8 mouse cellular contexts compared by ENCODE assay signal in genomic region chr10:99460847-99461445, GRCm38 (mm10).
A peak's percentile ranks its signal among the peaks of the same experiment; 100 is the strongest.
DNase-seq lines count a peak whose midpoint lies in the region; ATAC-seq and TF ChIP-seq lines count a peak whose summit lies in the region.

No protein-coding gene starts in this region.

- peak overlapping the region; percentile 62 for H3K4me2 ChIP-seq in liver, embryonic 13.5 days

- no peak overlapping the region for H3K9ac ChIP-seq in ES-Bruce4 (ENCODE audit: low read depth, poor library complexity, severe bottlenecking)
- peak overlapping the region; percentile 29 for H3K9ac ChIP-seq in liver, embryonic 13.5 days

- H3K4me3 ChIP-seq in ES-Bruce4 (ENCODE audit: low read depth, low read length), result peak overlapping the region; percentile 20
- peak overlapping the region; percentile 39 for H3K4me3 ChIP-seq in liver, embryonic 13.5 days (replicated peaks)

- H3K36me3 ChIP-seq in ES-Bruce4 (ENCODE audit: control insufficient read depth, insufficient read depth, low read length, poor library complexity, severe bottlenecking), result no peaks in the 10 kb centered on the region
- no peaks in the 10 kb centered on the region for H3K36me3 ChIP-seq in liver, embryonic 13.5 days

- intact Hi-C loops in gastrocnemius, postnatal 14 days (cut with DNase I; ENCODE audit: low total_unique reads), result no loop called here

- peak; percentile 41 for DNase-seq in brain, adult 2 months (ENCODE audit: low read depth, low spot score)
- peak; percentile 47 for DNase-seq in gastrocnemius, postnatal 14 days
- peak; percentile 49 for DNase-seq in hindlimb bud, embryonic 11.5 days (ENCODE audit: extremely low spot score, low read depth, low spot score)
- peak; percentile 5 for DNase-seq in liver, embryonic 13.5 days
- DNase-seq in thymus, postnatal 25 days, result peak; percentile 46
- DNase-seq in testis, postnatal 14 days (ENCODE audit: low spot score), result no peak

- H3K27ac ChIP-seq in ES-Bruce4 (ENCODE audit: insufficient read depth, low read length), result peak overlapping the region; percentile 90
- peak overlapping the region; percentile 34 for H3K27ac ChIP-seq in liver, embryonic 13.5 days

- H3K4me1 ChIP-seq in ES-Bruce4 (ENCODE audit: control insufficient read depth, insufficient read depth, low read length), result peaks cover 7% of the 10 kb centered on the region
- peaks cover 8% of the 10 kb centered on the region for H3K4me1 ChIP-seq in liver, embryonic 13.5 days (replicated peaks)

- WGBS in liver, embryonic 13.5 days (ENCODE audit: insufficient replicate concordance), result under 1% methylated on average over 17 of the region's 17 CpGs

- peak; percentile 57 for TF ChIP-seq EP300 in ES-Bruce4 (IDR thresholded peaks at IDR 0.05; ENCODE audit: insufficient read depth, low read depth, low read length)

- no peak for TF ChIP-seq CTCF in ES-Bruce4 (IDR thresholded peaks at IDR 0.05; ENCODE audit: low read depth, low read length)

- H3K27me3 ChIP-seq in ES-Bruce4 (ENCODE audit: control insufficient read depth, insufficient read depth, low read length, poor library complexity, severe bottlenecking), result peaks cover 2% of the 10 kb centered on the region
- H3K27me3 ChIP-seq in liver, embryonic 13.5 days, result peaks cover 15% of the 10 kb centered on the region

- no peaks in the 10 kb centered on the region; the same call in 1 of the 2 replicates for H3K9me3 ChIP-seq in ES-Bruce4 (replicated peaks; ENCODE audit: control insufficient read depth, insufficient read depth, low read length, poor library complexity, severe bottlenecking)
- H3K9me3 ChIP-seq in liver, embryonic 13.5 days (replicated peaks), result no peaks in the 10 kb centered on the region

- ATAC-seq in liver, embryonic 13.5 days (ENCODE audit: low read depth), result peak; percentile 37; the same call in 1 of the 2 replicates
- ATAC-seq in monocyte, adult 5-6 weeks (replicated peaks; ENCODE audit: insufficient number of reproducible peaks, low FRiP score, low TSS enrichment, poor library complexity, severe bottlenecking), result peak; percentile 25

- TF ChIP-seq POLR2A in ES-Bruce4 (IDR thresholded peaks at IDR 0.05; ENCODE audit: insufficient read depth, low read length), result no peak
